Mouse (Mus musculus): ENCODE results near the gene Arl10. TPM values are rescaled to one million over a fixed set of nuclear protein-coding genes. Genes with fewer than 3 reads are reported as not detected.

Gene Arl10
- polyA plus RNA-seq, 1 experiment from 2014 or later: 30.9 TPM

DNA sequence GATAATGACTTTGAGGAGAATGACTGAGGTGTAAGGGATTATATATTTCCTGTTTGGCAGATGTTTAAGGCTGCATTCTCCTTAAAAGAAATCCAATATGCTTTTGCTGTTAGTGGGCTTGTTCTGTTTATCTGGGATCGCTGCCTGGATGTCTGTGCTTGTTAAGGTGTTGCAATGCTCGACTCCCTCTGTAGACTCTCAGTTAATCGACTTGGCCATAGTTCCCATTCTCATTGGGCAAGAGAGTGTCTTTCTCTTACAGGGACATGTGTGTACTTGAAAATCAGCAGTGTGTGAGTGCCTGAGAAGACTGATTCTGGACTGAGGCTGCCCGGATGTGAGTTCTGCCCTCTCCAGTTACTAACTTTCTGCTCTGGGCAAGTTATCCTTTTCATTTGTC lies 54.3 kb downstream of the Arl10 start:
- 74% methylated on average over 4 of the region's 4 CpGs for WGBS
- Histone ChIP-seq H3K9me3 (no peaks in the 10 kb centered on the region), H3K27me3 (no peaks in the 10 kb centered on the region), H3K36me3 (peaks cover 10% of the 10 kb centered on the region; the same call in 1 of the 2 replicates), H3K4me3 (no peak overlapping the region), H3K4me1 (no peaks in the 10 kb centered on the region), H3K4me2 (no peak overlapping the region), H3K27ac (no peak overlapping the region), H3K9ac (no peak overlapping the region)
- no peak for ATAC-seq (ENCODE audit: borderline replicate concordance, extremely low read depth, low FRiP score, low TSS enrichment)

Small RNA genes within 50 kb of the gene (microRNA-seq; reads per million reads assigned to microRNA genes)
- gene Gm24195: not detected

Other genes with a start within 250 kb of the Arl10 start
- 5.4 and 5.6 TPM in 2 replicates for gene Cplx2, start 203.7 kb upstream of the Arl10 start, polyA plus RNA-seq (2015; fragmentation: Nextera tagmentation; extraction: Ambion mirVana)
- gene Thoc3, start 106.2 kb upstream of the Arl10 start, polyA plus RNA-seq (2015; fragmentation: Nextera tagmentation; extraction: Ambion mirVana): 121 and 129 TPM in 2 replicates
- 9.7 and 9.8 TPM in 2 replicates for gene Simc1, start 71.2 kb upstream of the Arl10 start, polyA plus RNA-seq (2015; fragmentation: Nextera tagmentation; extraction: Ambion mirVana)
- 126 and 127 TPM in 2 replicates for gene 4833439L19Rik, start 9.6 kb upstream of the Arl10 start, polyA plus RNA-seq (2015; fragmentation: Nextera tagmentation; extraction: Ambion mirVana)
- gene Nop16, start 15.1 kb downstream of the Arl10 start, polyA plus RNA-seq (2015; fragmentation: Nextera tagmentation; extraction: Ambion mirVana): 78.2 and 78.8 TPM in 2 replicates
- gene Higd2a, start 15.2 kb downstream of the Arl10 start, polyA plus RNA-seq (2015; fragmentation: Nextera tagmentation; extraction: Ambion mirVana): 170 and 188 TPM in 2 replicates
- gene Cltb, start 36.3 kb downstream of the Arl10 start, polyA plus RNA-seq (2015; fragmentation: Nextera tagmentation; extraction: Ambion mirVana): 43.2 and 45.1 TPM in 2 replicates
- 72.7 and 82.9 TPM in 2 replicates for gene Faf2, start 46.8 kb downstream of the Arl10 start, polyA plus RNA-seq (2015; fragmentation: Nextera tagmentation; extraction: Ambion mirVana)
- gene Rnf44, start 118.9 kb downstream of the Arl10 start, polyA plus RNA-seq (2015; fragmentation: Nextera tagmentation; extraction: Ambion mirVana): 52.2 and 53.0 TPM in 2 replicates
- gene Cdhr2, start 126.4 kb downstream of the Arl10 start, polyA plus RNA-seq (2015; fragmentation: Nextera tagmentation; extraction: Ambion mirVana): 0.10 and 0.13 TPM in 2 replicates
- 0.24 and 0.42 TPM in 2 replicates for gene Gprin1, start 174.9 kb downstream of the Arl10 start, polyA plus RNA-seq (2015; fragmentation: Nextera tagmentation; extraction: Ambion mirVana)
- 0.21 TPM in 1 of 2 replicates, not detected in the other for gene Sncb, start 191.6 kb downstream of the Arl10 start, polyA plus RNA-seq (2015; fragmentation: Nextera tagmentation; extraction: Ambion mirVana)
- not detected in 2 replicates for gene Eif4e1b, start 209.0 kb downstream of the Arl10 start, polyA plus RNA-seq (2015; fragmentation: Nextera tagmentation; extraction: Ambion mirVana)
- gene Tspan17, start 214.4 kb downstream of the Arl10 start, polyA plus RNA-seq (2015; fragmentation: Nextera tagmentation; extraction: Ambion mirVana): 17.0 and 18.1 TPM in 2 replicates